Mouse (Mus musculus) forelimb bud, embryonic 11.5 days (tissue): ENCODE measurements around the gene Arl4a.

Experiments used
- DNase-seq: peaks from one replicate; pipeline ENCODE4 v3.0.0-alpha.2; 2012; ENCODE audit warnings: low read depth, low spot score

Arl4a gene

GRCm38 (mm10) chr12:39968109-39968508 is 69.7 kb downstream of the Arl4a start:
- DNase-seq = no peak

- DNase-seq = no peak
Measured at GRCm38 (mm10) chr12:39959166-39959565, 78.7 kb downstream of the Arl4a start.

- DNase-seq = no peak
Measured at GRCm38 (mm10) chr12:39957931-39958671, 79.7 kb downstream of the Arl4a start.

- DNase-seq = no peak
Measured at GRCm38 (mm10) chr12:39956396-39956795, 81.4 kb downstream of the Arl4a start.
